In the genomic region with DNA sequence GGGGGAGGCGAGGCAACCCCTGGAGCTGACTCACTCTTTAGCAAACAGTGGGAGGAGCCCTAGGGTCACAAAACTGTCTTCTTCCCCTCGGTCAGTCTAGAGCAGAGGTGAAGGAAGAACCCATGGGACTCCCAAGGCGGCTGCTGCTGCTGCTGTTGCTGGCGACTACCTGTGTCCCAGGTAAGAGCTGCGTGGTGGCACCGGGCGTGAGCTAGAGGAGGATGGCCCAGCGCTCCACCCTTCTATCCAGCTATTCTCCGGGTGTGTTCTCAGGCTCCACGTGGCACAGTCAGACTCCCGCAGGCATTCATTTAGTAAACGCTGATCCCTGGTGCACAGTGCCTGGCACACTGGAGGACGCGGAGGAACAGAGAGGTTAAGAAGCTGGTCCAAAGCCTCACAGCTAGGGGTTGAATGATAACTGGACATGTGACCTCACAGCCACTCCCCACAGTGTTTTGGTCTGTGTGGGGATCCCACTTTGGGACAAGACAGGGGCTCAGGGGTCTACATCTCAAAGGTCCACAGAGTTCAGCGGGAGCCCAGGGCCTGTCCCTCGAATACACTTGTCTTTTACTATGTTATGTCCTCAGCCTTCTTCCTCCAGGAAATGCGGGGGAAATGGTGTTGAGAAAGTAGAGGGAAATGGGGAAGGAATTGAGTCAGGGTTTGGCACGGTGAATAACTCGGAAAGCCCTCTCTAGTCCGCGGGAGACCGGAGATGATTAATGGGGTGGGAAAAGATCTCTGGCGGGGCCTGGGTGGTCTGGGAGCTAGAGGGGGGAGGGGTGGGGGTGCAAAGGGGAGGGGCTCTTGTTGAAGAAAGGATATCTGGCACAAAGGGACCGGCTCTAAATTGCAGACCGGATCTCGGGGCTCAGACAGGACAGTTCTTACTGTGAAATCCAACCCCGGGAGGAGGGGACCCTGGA, we compare ENCODE assay signal across 8 mouse cellular contexts. TPM values are rescaled to one million over a fixed set of nuclear protein-coding genes. Genes with fewer than 3 reads are reported as not detected.
DNase-seq lines count a peak whose midpoint lies in the region; ATAC-seq and TF ChIP-seq lines count a peak whose summit lies in the region.

A gene (plus strand): TSS at position 97 of the 932 bp plus-strand sequence.

- no peaks in the 10 kb centered on the region for H3K27me3 ChIP-seq in lung, embryonic 14.5 days (ENCODE audit: insufficient read depth, low read length)

- H3K27ac ChIP-seq in lung, embryonic 14.5 days (ENCODE audit: low read depth): peak within 1 kb of the TSS; percentile 81

- peaks cover 18% of the 10 kb centered on the region; the same call in 1 of the 2 replicates for H3K4me1 ChIP-seq in lung, embryonic 14.5 days (ENCODE audit: insufficient read depth)

- peak within 1 kb of the TSS; percentile 65 for H3K4me2 ChIP-seq in lung, embryonic 14.5 days

- DNase-seq in 3134 (ENCODE audit: extremely low read depth, insufficient read length, low spot score): peak; percentile 80
- peak; percentile 67 for DNase-seq in adrenal gland, adult 2 months
- DNase-seq in kidney, adult 11 months: peak; percentile 37
- DNase-seq in lung, embryonic 14.5 days: peak; percentile 88
- no peak for DNase-seq in frontal cortex, postnatal 14 days (ENCODE audit: low spot score in 2 of 2)
- DNase-seq in thymus, postnatal 36 days: no peak

- H3K9me3 ChIP-seq in lung, embryonic 14.5 days (ENCODE audit: low read depth, low read length): no peaks in the 10 kb centered on the region

- 0 out of 2 replicates have a peak, but pooled peaks cover 5% of the 10 kb centered on the region for H3K36me3 ChIP-seq in lung, embryonic 14.5 days (ENCODE audit: insufficient read depth)

- TF ChIP-seq CTCF in lung, embryonic 14.5 days (IDR thresholded peaks at IDR 0.05; ENCODE audit: low read depth): no peak

- peak within 1 kb of the TSS; percentile 38 for H3K9ac ChIP-seq in lung, embryonic 14.5 days

- WGBS in lung, embryonic 14.5 days: 1% methylated on average over 27 of the region's 27 CpGs

- peak; percentile 49 for ATAC-seq in granulocyte monocyte progenitor cell, adult 5-6 weeks (replicated peaks; ENCODE audit: poor library complexity, severe bottlenecking)
- peak; percentile 77 for ATAC-seq in lung, embryonic 14.5 days (ENCODE audit: insufficient read depth)
- peak; percentile 61 for ATAC-seq in neutrophil, adult 5-6 weeks (ENCODE audit: extremely low read depth, insufficient number of reproducible peaks, low FRiP score, poor library complexity, severe bottlenecking)

- H3K4me3 ChIP-seq in lung, embryonic 14.5 days (ENCODE audit: low read depth, low read length): peak within 1 kb of the TSS; percentile 40

RNA-seq across cellular contexts. Expression of the gene that starts here (rescaled TPM):
- 10 to 100 TPM in 1 of 2 experiments, 1 to 10 TPM in 1; 9.5 to 10.8 TPM for total RNA-seq in adrenal gland, adult 2 months (2021)
- 15.5 and 18.0 TPM in 2 replicates for polyA plus RNA-seq in adrenal gland, adult 2 months (2012; rRNA removed)
- total RNA-seq in granulocyte monocyte progenitor cell, adult 5-6 weeks (2014; fragmentation: Nextera tagmentation): 19.0 and 20.5 TPM in 2 replicates
- total RNA-seq in granulocyte monocyte progenitor cell, adult 5-6 weeks (2017): 23.9 and 26.2 TPM in 2 replicates
- polyA plus RNA-seq in lung, embryonic 14.5 days (2014; fragmentation: Nextera tagmentation; extraction: Ambion mirVana): 18.1 and 20.2 TPM in 2 replicates
- 209 and 221 TPM in 2 replicates for total RNA-seq in neutrophil, adult 5-6 weeks (2017)

Comparison
In these comparisons a context has a peak if more than half of its experiments do, and no peak if none do; other contexts are left out.
1. DNase-seq: peak in 3134 (single experiment), adrenal gland, adult 2 months (single experiment), kidney, adult 11 months (single experiment) and lung, embryonic 14.5 days (single experiment); none in frontal cortex, postnatal 14 days (0 of 2) and thymus, postnatal 36 days (0 of 2).
2. Peak in every context shown above with its lines, with median percentiles within 50 percentile points of each other: ATAC-seq.